Mouse (Mus musculus): ENCODE measurements around the gene Ing3. TPM values are rescaled to one million over a fixed set of nuclear protein-coding genes. Genes with fewer than 3 reads are reported as not detected.
A peak's percentile ranks its signal among the peaks of the same experiment; 100 is the strongest.

Ing3 gene
- 10.8 and 20.2 TPM in 2 replicates for polyA plus RNA-seq (2011; ENCODE audit: insufficient read length, low read depth, missing spikeins)

- no peak for TF ChIP-seq POLR2A (IDR thresholded peaks at IDR 0.05; ENCODE audit: low read depth, low read length)
- no peak for TF ChIP-seq CTCF (IDR thresholded peaks at IDR 0.05; ENCODE audit: borderline replicate concordance, insufficient read depth, low read length)
- peak within 1 kb of the TSS; percentile 67 for H3K4me3 ChIP-seq (ENCODE audit: insufficient read depth, low read length)
- no peaks in the 10 kb centered on the region for H3K4me1 ChIP-seq (ENCODE audit: control insufficient read depth, insufficient read depth, low read length)
- peak within 1 kb of the TSS; percentile 94 for H3K27ac ChIP-seq (ENCODE audit: insufficient read depth, low read length)
Measured at GRCm38 (mm10) chr6:21949226-21949731, at the start of gene Ing3. Gene Ing3 (plus strand): TSS chr6:21949571.

- Histone ChIP-seq H3K4me1 (ENCODE audit: control insufficient read depth, insufficient read depth, low read length) (no peaks in the 10 kb centered on the region), H3K4me3 (ENCODE audit: insufficient read depth, low read length) (no peak overlapping the region), H3K27ac (ENCODE audit: insufficient read depth, low read length) (no peak overlapping the region)
- TF ChIP-seq POLR2A (IDR thresholded peaks at IDR 0.05; ENCODE audit: low read depth, low read length) (no peak), CTCF (IDR thresholded peaks at IDR 0.05; ENCODE audit: borderline replicate concordance, insufficient read depth, low read length) (no peak)
Measured at GRCm38 (mm10) chr6:21909720-21910119, 39.7 kb upstream of the Ing3 start.

- Histone ChIP-seq H3K27ac (ENCODE audit: insufficient read depth, low read length) (no peak overlapping the region), H3K4me1 (ENCODE audit: control insufficient read depth, insufficient read depth, low read length) (no peaks in the 10 kb centered on the region), H3K4me3 (ENCODE audit: insufficient read depth, low read length) (no peak overlapping the region)
- TF ChIP-seq POLR2A (IDR thresholded peaks at IDR 0.05; ENCODE audit: low read depth, low read length) (no peak), CTCF (IDR thresholded peaks at IDR 0.05; ENCODE audit: borderline replicate concordance, insufficient read depth, low read length) (no peak)
Measured at GRCm38 (mm10) chr6:21910804-21911203, 38.6 kb upstream of the Ing3 start.

GRCm38 (mm10) chr6:21916591-21916990 lies 32.8 kb upstream of the Ing3 start:
- Histone ChIP-seq H3K4me1 (ENCODE audit: control insufficient read depth, insufficient read depth, low read length) (no peaks in the 10 kb centered on the region), H3K4me3 (ENCODE audit: insufficient read depth, low read length) (no peak overlapping the region), H3K27ac (ENCODE audit: insufficient read depth, low read length) (no peak overlapping the region; the same call in 1 of the 2 replicates)
- no peak for TF ChIP-seq CTCF (IDR thresholded peaks at IDR 0.05; ENCODE audit: borderline replicate concordance, insufficient read depth, low read length)
- no peak for TF ChIP-seq POLR2A (IDR thresholded peaks at IDR 0.05; ENCODE audit: low read depth, low read length)

GRCm38 (mm10) chr6:21924150-21924549 lies 25.2 kb upstream of the Ing3 start:
- no peaks in the 10 kb centered on the region for H3K4me1 ChIP-seq (ENCODE audit: control insufficient read depth, insufficient read depth, low read length)
- TF ChIP-seq CTCF (IDR thresholded peaks at IDR 0.05; ENCODE audit: borderline replicate concordance, insufficient read depth, low read length) (no peak), POLR2A (IDR thresholded peaks at IDR 0.05; ENCODE audit: low read depth, low read length) (no peak)
- H3K4me3 ChIP-seq (ENCODE audit: insufficient read depth, low read length) = no peak overlapping the region

GRCm38 (mm10) chr6:21937981-21938635 lies 11.3 kb upstream of the Ing3 start:
- no peak overlapping the region for H3K27ac ChIP-seq (ENCODE audit: insufficient read depth, low read length)
- H3K4me3 ChIP-seq (ENCODE audit: insufficient read depth, low read length) = no peak overlapping the region
- no peaks in the 10 kb centered on the region for H3K4me1 ChIP-seq (ENCODE audit: control insufficient read depth, insufficient read depth, low read length)
- TF ChIP-seq CTCF (IDR thresholded peaks at IDR 0.05; ENCODE audit: borderline replicate concordance, insufficient read depth, low read length) (no peak), POLR2A (IDR thresholded peaks at IDR 0.05; ENCODE audit: low read depth, low read length) (no peak)

More at GRCm38 (mm10) chr6:21924150-21924549, 25.2 kb upstream of the Ing3 start:
- no peak overlapping the region for H3K27ac ChIP-seq (ENCODE audit: insufficient read depth, low read length)

GRCm38 (mm10) chr6:21949771-21950448 lies 539 bp downstream of the Ing3 start:
- Histone ChIP-seq H3K27ac (ENCODE audit: insufficient read depth, low read length) (peak overlapping the region; percentile 94), H3K4me3 (ENCODE audit: insufficient read depth, low read length) (peak overlapping the region; percentile 67), H3K4me1 (ENCODE audit: control insufficient read depth, insufficient read depth, low read length) (no peaks in the 10 kb centered on the region)
- TF ChIP-seq CTCF (IDR thresholded peaks at IDR 0.05; ENCODE audit: borderline replicate concordance, insufficient read depth, low read length) (no peak), POLR2A (IDR thresholded peaks at IDR 0.05; ENCODE audit: low read depth, low read length) (peak; percentile 69)

GRCm38 (mm10) chr6:21950676-21951075 lies 1.3 kb downstream of the Ing3 start:
- TF ChIP-seq POLR2A (IDR thresholded peaks at IDR 0.05; ENCODE audit: low read depth, low read length) = no peak
- no peak for TF ChIP-seq CTCF (IDR thresholded peaks at IDR 0.05; ENCODE audit: borderline replicate concordance, insufficient read depth, low read length)
- Histone ChIP-seq H3K27ac (ENCODE audit: insufficient read depth, low read length) (no peak overlapping the region), H3K4me1 (ENCODE audit: control insufficient read depth, insufficient read depth, low read length) (no peaks in the 10 kb centered on the region), H3K4me3 (ENCODE audit: insufficient read depth, low read length) (peak overlapping the region; percentile 67)

GRCm38 (mm10) chr6:21955468-21955867 lies 6.1 kb downstream of the Ing3 start:
- H3K4me3 ChIP-seq (ENCODE audit: insufficient read depth, low read length) = no peak overlapping the region
- H3K27ac ChIP-seq (ENCODE audit: insufficient read depth, low read length) = no peak overlapping the region
- TF ChIP-seq POLR2A (IDR thresholded peaks at IDR 0.05; ENCODE audit: low read depth, low read length) (no peak), CTCF (IDR thresholded peaks at IDR 0.05; ENCODE audit: borderline replicate concordance, insufficient read depth, low read length) (no peak)
- H3K4me1 ChIP-seq (ENCODE audit: control insufficient read depth, insufficient read depth, low read length) = no peaks in the 10 kb centered on the region

GRCm38 (mm10) chr6:21958922-21959321 lies 9.6 kb downstream of the Ing3 start:
- H3K27ac ChIP-seq (ENCODE audit: insufficient read depth, low read length) = no peak overlapping the region
- H3K4me1 ChIP-seq (ENCODE audit: control insufficient read depth, insufficient read depth, low read length) = no peaks in the 10 kb centered on the region
- no peak overlapping the region for H3K4me3 ChIP-seq (ENCODE audit: insufficient read depth, low read length)
- TF ChIP-seq CTCF (IDR thresholded peaks at IDR 0.05; ENCODE audit: borderline replicate concordance, insufficient read depth, low read length) (no peak), POLR2A (IDR thresholded peaks at IDR 0.05; ENCODE audit: low read depth, low read length) (no peak)
